Mouse (Mus musculus): ENCODE data around the gene Ube2m. TPM values are rescaled to one million over a fixed set of nuclear protein-coding genes. Genes with fewer than 3 reads are reported as not detected.

The Ube2m gene
- polyA plus RNA-seq (2014; fragmentation: Illumina TruSeq; extraction: RNeasy Lipid Tissue Mini Kit (QIAGEN cat#74804); ENCODE audit: low read depth, low replicate concordance): 30.5 TPM

GRCm38 (mm10) chr7:13037901-13038555, at the start of gene Ube2m:
TSS of gene Ube2m (minus strand) at chr7:13038275.

GRCm38 (mm10) chr7:13054287-13055010, 16.4 kb upstream of the Ube2m start, which contains the start of gene Mzf1:
TSS of gene Mzf1 (minus strand) at chr7:13054764.

GRCm38 (mm10) chr7:13034148-13034977, 3.7 kb downstream of the Ube2m start, which contains the start of gene Chmp2a:
TSS of gene Chmp2a (minus strand) at chr7:13034807.

GRCm38 (mm10) chr7:13010005-13010908, 27.8 kb downstream of the Ube2m start, which contains the start of gene Zbtb45:
TSS of gene Zbtb45 (minus strand) at chr7:13010034.

GRCm38 (mm10) chr7:12998851-12999250, 39.2 kb downstream of the Ube2m start, which contains the start of gene Trim28:
TSS of gene Trim28 (plus strand) at chr7:12999114.

GRCm38 (mm10) chr7:12998053-12998452, 40.0 kb downstream of the Ube2m start, which contains the start of gene Slc27a5:
TSS of gene Slc27a5 (minus strand) at chr7:12998192.

Other genes starting within 250 kb of the Ube2m start
- gene Zscan18, start 234.6 kb downstream of the Ube2m start, polyA plus RNA-seq (2014; fragmentation: Illumina TruSeq; extraction: RNeasy Lipid Tissue Mini Kit (QIAGEN cat#74804); ENCODE audit: low read depth, low replicate concordance): 0.45 TPM
- gene Zfp329, start 219.4 kb downstream of the Ube2m start, polyA plus RNA-seq (2014; fragmentation: Illumina TruSeq; extraction: RNeasy Lipid Tissue Mini Kit (QIAGEN cat#74804); ENCODE audit: low read depth, low replicate concordance): 7.7 TPM
- 24.1 TPM for gene Zfp110, start 203.5 kb downstream of the Ube2m start, polyA plus RNA-seq (2014; fragmentation: Illumina TruSeq; extraction: RNeasy Lipid Tissue Mini Kit (QIAGEN cat#74804); ENCODE audit: low read depth, low replicate concordance)
- gene Zfp128, start 157.1 kb downstream of the Ube2m start, polyA plus RNA-seq (2014; fragmentation: Illumina TruSeq; extraction: RNeasy Lipid Tissue Mini Kit (QIAGEN cat#74804); ENCODE audit: low read depth, low replicate concordance): 2.3 TPM
- 2.5 TPM for gene Zscan22, start 140.5 kb downstream of the Ube2m start, polyA plus RNA-seq (2014; fragmentation: Illumina TruSeq; extraction: RNeasy Lipid Tissue Mini Kit (QIAGEN cat#74804); ENCODE audit: low read depth, low replicate concordance)
- 23.2 TPM for gene Rps5, start 116.0 kb downstream of the Ube2m start, polyA plus RNA-seq (2014; fragmentation: Illumina TruSeq; extraction: RNeasy Lipid Tissue Mini Kit (QIAGEN cat#74804); ENCODE audit: low read depth, low replicate concordance)
- not detected for gene Rnf225, start 110.9 kb downstream of the Ube2m start, polyA plus RNA-seq (2014; fragmentation: Illumina TruSeq; extraction: RNeasy Lipid Tissue Mini Kit (QIAGEN cat#74804); ENCODE audit: low read depth, low replicate concordance)
- 1.6 TPM for gene Zfp324, start 72.4 kb downstream of the Ube2m start, polyA plus RNA-seq (2014; fragmentation: Illumina TruSeq; extraction: RNeasy Lipid Tissue Mini Kit (QIAGEN cat#74804); ENCODE audit: low read depth, low replicate concordance)
- 1.9 TPM for gene Zfp446, start 60.4 kb downstream of the Ube2m start, polyA plus RNA-seq (2014; fragmentation: Illumina TruSeq; extraction: RNeasy Lipid Tissue Mini Kit (QIAGEN cat#74804); ENCODE audit: low read depth, low replicate concordance)
- gene Slc27a5, start 40.1 kb downstream of the Ube2m start, polyA plus RNA-seq (2014; fragmentation: Illumina TruSeq; extraction: RNeasy Lipid Tissue Mini Kit (QIAGEN cat#74804); ENCODE audit: low read depth, low replicate concordance): 181 TPM
- 18.0 TPM for gene Trim28, start 39.2 kb downstream of the Ube2m start, polyA plus RNA-seq (2014; fragmentation: Illumina TruSeq; extraction: RNeasy Lipid Tissue Mini Kit (QIAGEN cat#74804); ENCODE audit: low read depth, low replicate concordance)
- gene Zbtb45, start 28.2 kb downstream of the Ube2m start, polyA plus RNA-seq (2014; fragmentation: Illumina TruSeq; extraction: RNeasy Lipid Tissue Mini Kit (QIAGEN cat#74804); ENCODE audit: low read depth, low replicate concordance): 0.24 TPM
- gene Chmp2a, start 3.5 kb downstream of the Ube2m start, polyA plus RNA-seq (2014; fragmentation: Illumina TruSeq; extraction: RNeasy Lipid Tissue Mini Kit (QIAGEN cat#74804); ENCODE audit: low read depth, low replicate concordance): 78.1 TPM
- gene Mzf1, start 16.5 kb upstream of the Ube2m start, polyA plus RNA-seq (2014; fragmentation: Illumina TruSeq; extraction: RNeasy Lipid Tissue Mini Kit (QIAGEN cat#74804); ENCODE audit: low read depth, low replicate concordance): 0.11 TPM
- gene Vmn1r85, start 56.9 kb upstream of the Ube2m start, polyA plus RNA-seq (2014; fragmentation: Illumina TruSeq; extraction: RNeasy Lipid Tissue Mini Kit (QIAGEN cat#74804); ENCODE audit: low read depth, low replicate concordance): not detected
- not detected for gene Vmn1r86, start 81.6 kb upstream of the Ube2m start, polyA plus RNA-seq (2014; fragmentation: Illumina TruSeq; extraction: RNeasy Lipid Tissue Mini Kit (QIAGEN cat#74804); ENCODE audit: low read depth, low replicate concordance)
- gene Vmn1r87, start 101.9 kb upstream of the Ube2m start, polyA plus RNA-seq (2014; fragmentation: Illumina TruSeq; extraction: RNeasy Lipid Tissue Mini Kit (QIAGEN cat#74804); ENCODE audit: low read depth, low replicate concordance): not detected
- 0.05 TPM for gene Vmn1r88, start 121.3 kb upstream of the Ube2m start, polyA plus RNA-seq (2014; fragmentation: Illumina TruSeq; extraction: RNeasy Lipid Tissue Mini Kit (QIAGEN cat#74804); ENCODE audit: low read depth, low replicate concordance)
- not detected for gene Vmn1r89, start 174.7 kb upstream of the Ube2m start, polyA plus RNA-seq (2014; fragmentation: Illumina TruSeq; extraction: RNeasy Lipid Tissue Mini Kit (QIAGEN cat#74804); ENCODE audit: low read depth, low replicate concordance)
- gene Lig1, start 239.0 kb upstream of the Ube2m start, polyA plus RNA-seq (2014; fragmentation: Illumina TruSeq; extraction: RNeasy Lipid Tissue Mini Kit (QIAGEN cat#74804); ENCODE audit: low read depth, low replicate concordance): 1.0 TPM
- 2.5 TPM for gene Zswim9, start 240.4 kb upstream of the Ube2m start, polyA plus RNA-seq (2014; fragmentation: Illumina TruSeq; extraction: RNeasy Lipid Tissue Mini Kit (QIAGEN cat#74804); ENCODE audit: low read depth, low replicate concordance)